Mouse (Mus musculus): ENCODE data around the gene Fzd5.
A peak's percentile ranks its signal among the peaks of the same experiment; 100 is the strongest.

DNA sequence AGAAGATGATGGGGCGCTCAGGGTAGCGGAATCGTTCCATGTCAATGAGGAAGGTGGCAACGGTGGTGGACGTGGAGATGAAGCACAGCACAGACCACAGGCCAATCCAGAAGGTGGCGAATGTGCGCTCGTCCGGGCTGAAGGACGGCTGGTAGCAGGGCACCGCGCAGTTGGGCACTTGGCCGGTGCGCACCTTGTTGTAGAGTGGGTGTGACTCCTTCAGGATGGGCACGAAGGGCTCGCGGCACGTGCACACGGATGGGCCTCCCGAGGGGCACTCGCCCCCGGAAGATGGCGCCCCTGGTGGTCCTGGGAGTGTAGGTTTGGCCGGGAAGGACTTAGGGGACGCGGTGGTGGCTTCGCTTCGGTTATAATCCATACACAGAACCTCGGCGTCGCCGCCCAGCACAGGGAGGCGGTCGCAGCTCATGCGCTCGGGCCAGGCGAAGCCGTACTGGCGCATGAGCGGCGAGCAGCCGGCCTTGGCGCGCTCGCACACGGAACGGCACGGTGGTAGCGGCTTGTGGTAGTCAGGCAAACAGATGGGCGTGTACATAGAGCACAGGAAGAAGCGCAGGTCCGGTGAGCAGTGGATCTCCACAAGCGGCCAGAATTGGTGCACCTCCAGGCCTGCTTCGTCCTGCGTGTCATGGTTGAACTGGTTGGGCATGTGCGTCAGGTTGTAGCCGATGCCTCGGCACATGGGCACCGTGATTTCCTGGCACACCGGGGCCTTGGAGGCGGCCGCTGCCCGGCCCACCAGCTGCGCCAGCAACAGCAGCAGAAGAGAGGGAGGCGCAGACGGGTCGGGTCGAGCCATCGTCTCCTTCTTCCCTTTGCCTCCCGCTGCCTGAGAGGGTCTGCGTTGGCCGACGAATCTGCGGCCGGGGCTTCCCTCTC is 1.5 kb downstream of the Fzd5 start:
- TF ChIP-seq CTCF (IDR thresholded peaks at IDR 0.05; ENCODE audit: borderline replicate concordance, insufficient read depth, low read depth, low read length) (peak; percentile 6; the same call in 1 of the 2 replicates), POLR2A (IDR thresholded peaks at IDR 0.05; ENCODE audit: borderline replicate concordance, insufficient read depth, low read length) (no peak)

Data from cerebellum, adult 2 months (tissue).